Mouse (Mus musculus): ENCODE measurements around the gene Cadps.

Cadps gene

GRCm38 (mm10) chr14:12722452-12723194 is 100.3 kb downstream of the Cadps start:
- no peak for DNase-seq

GRCm38 (mm10) chr14:12718766-12719165 is 104.1 kb downstream of the Cadps start:
- DNase-seq: no peak

GRCm38 (mm10) chr14:12715906-12716659 is 106.8 kb downstream of the Cadps start:
- DNase-seq: no peak

GRCm38 (mm10) chr14:12707395-12707794 is 115.5 kb downstream of the Cadps start:
- DNase-seq: no peak

GRCm38 (mm10) chr14:12704461-12704860 is 118.4 kb downstream of the Cadps start:
- DNase-seq: no peak

GRCm38 (mm10) chr14:12690201-12690600 is 132.7 kb downstream of the Cadps start:
- no peak for DNase-seq

- no peak for DNase-seq
These were observed 137.9 kb downstream of the Cadps start for GRCm38 (mm10) chr14:12685015-12685414.

GRCm38 (mm10) chr14:12680819-12681638 is 141.8 kb downstream of the Cadps start:
- no peak for DNase-seq

- no peak for DNase-seq
These were observed 161.4 kb downstream of the Cadps start for GRCm38 (mm10) chr14:12661430-12661829.

GRCm38 (mm10) chr14:12657351-12657750 is 165.5 kb downstream of the Cadps start:
- no peak for DNase-seq

GRCm38 (mm10) chr14:12642868-12643512 is 179.9 kb downstream of the Cadps start:
- DNase-seq: no peak

GRCm38 (mm10) chr14:12638762-12639161 is 184.1 kb downstream of the Cadps start:
- no peak for DNase-seq

- DNase-seq: no peak
These were observed 185.6 kb downstream of the Cadps start for GRCm38 (mm10) chr14:12637121-12637754.

GRCm38 (mm10) chr14:12624256-12625130 is 198.4 kb downstream of the Cadps start:
- no peak for DNase-seq

GRCm38 (mm10) chr14:12607025-12607424 is 215.9 kb downstream of the Cadps start:
- no peak for DNase-seq

GRCm38 (mm10) chr14:12606202-12606601 is 216.7 kb downstream of the Cadps start:
- no peak for DNase-seq

- DNase-seq: no peak
These were observed 220.8 kb downstream of the Cadps start for GRCm38 (mm10) chr14:12602080-12602479.

GRCm38 (mm10) chr14:12595326-12595725 is 227.6 kb downstream of the Cadps start:
- DNase-seq: no peak

- DNase-seq: no peak
These were observed 230.3 kb downstream of the Cadps start for GRCm38 (mm10) chr14:12592472-12593075.

GRCm38 (mm10) chr14:12591829-12592228 is 231.1 kb downstream of the Cadps start:
- no peak for DNase-seq

GRCm38 (mm10) chr14:12583536-12583935 is 239.3 kb downstream of the Cadps start:
- DNase-seq: no peak

All from thymus, postnatal 14 days (tissue).